Mouse (Mus musculus): Measurements from ENCODE around the gene Cyb561d2.

DNA sequence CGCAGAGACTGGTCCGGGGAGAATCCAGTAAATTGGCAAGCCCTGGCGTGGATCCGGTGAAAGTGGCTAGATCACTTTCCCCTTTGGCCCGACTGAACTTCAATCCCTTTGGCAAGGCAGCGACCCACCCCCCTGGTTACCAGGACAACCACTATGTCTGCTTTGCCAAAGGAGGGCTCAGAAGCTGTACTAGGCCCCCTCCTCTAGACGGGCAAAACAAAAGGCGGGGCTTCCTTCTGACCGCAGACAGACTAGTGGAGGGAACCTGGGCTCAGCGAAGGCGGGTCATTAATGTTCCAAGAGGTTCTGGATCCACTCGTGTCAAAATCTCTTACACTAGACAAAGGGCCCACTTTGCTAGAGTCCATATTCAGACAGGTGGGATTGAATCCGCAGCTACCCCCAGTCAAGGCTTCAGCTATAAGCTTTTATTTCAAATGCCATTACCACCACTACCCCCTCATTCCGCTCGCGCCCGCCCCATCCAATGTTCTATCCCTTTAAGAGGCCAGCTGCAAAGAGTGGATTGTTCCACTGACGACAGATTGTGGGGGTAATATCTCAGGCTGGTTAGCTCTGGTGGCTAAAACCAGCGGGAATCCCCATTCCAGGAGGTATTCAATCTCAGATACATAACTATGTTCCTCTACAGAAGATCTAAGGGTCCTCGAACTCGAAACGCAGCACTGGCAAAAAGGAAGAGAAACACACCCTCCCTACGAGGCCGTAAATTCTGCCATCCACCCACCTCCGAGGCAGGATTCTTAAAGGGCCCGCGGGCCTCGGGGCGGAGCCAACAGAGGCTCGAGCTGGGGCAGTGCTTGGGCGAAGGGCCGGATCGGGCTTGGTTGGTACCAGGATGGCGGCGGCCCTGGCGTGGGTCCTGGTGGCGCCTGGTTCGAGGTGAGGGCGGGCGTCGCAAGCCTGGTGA is 26.6 kb upstream of the Cyb561d2 start:
- TF ChIP-seq CTCF (IDR thresholded peaks at IDR 0.05; ENCODE audit: control insufficient read depth, insufficient read depth, low read length), result no peak
- no peak for TF ChIP-seq POLR2A (IDR thresholded peaks at IDR 0.05; ENCODE audit: borderline replicate concordance, control insufficient read depth, low read depth, low read length)

Measured in bone marrow, adult 2 months (tissue).